Mouse (Mus musculus): ENCODE data around the gene Plekhj1.
A peak's percentile ranks its signal among the peaks of the same experiment; 100 is the strongest.

Gene Plekhj1

DNA sequence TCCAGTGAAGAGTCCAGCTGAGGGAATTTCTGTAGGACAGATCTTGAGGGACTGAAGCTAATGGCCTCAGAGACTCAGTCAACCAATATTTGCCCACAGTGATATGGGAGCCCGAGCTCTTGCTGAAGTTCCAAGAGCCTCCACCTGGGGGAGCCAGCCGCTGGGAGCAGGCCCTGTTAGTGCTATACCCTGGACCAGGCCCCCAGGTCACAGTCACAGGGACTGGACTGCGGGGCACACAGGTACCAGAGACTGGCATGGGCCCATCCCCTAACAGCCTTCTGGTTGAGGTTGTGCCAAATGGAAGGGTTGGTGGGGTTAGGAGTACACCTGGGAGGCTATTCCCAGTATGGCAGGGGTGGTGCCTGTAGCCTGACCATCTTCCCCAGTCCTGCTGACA lies 7.5 kb upstream of the Plekhj1 start:
- DNase-seq (ENCODE audit: low read depth, low spot score) = peak; percentile 74

DNA sequence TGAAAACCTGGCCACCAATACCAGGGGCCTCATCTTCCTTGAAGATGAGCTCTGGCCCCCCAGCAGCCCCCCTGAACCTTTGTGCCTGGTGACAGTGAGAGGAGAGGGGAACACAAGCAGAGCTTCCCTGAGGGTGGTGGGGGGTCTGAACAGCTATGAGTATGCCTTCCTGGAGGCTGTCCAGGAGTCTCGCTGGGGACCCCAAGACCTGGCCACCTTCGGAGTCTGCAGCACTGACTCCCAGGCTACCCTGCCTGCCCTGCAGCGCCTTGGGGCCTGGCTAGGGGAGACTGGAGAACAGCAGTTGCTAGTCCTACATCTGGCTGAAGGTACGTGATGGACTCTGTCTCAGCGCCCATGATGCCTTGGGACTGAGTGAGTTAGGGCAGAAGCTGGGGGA lies 6.9 kb upstream of the Plekhj1 start:
- DNase-seq (ENCODE audit: low read depth, low spot score) = no peak

- no peak for DNase-seq (ENCODE audit: low read depth, low spot score)
These were observed 6.5 kb upstream of the Plekhj1 start, which contains the start of gene Amh for GRCm38 (mm10) chr10:80804916-80805315. TSS of gene Amh (plus strand) at chr10:80805243.

DNA sequence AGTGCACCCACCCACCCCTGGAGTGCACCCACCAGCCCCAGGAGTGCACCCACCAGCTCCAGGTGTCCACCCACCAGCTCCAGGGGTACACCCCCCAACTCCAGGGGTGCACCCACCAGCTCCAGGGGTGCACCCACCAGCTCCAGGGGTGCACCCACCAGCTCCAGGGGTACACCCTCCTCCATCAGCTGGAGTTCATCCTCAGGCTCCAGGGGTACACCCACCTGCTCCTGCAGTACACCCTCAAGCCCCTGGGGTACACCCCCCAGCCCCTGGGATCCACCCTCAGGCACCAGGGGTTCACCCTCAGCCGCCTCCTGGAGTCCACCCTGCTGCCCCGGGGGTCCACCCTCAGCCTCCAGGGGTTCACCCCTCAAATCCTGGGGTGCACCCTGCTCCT lies 5.9 kb upstream of the Plekhj1 start:
- no peak for DNase-seq (ENCODE audit: low read depth, low spot score)

- no peak for DNase-seq (ENCODE audit: low read depth, low spot score)
These were observed 4.6 kb upstream of the Plekhj1 start for GRCm38 (mm10) chr10:80802996-80803395.

- no peak for DNase-seq (ENCODE audit: low read depth, low spot score)
These were observed 3.9 kb upstream of the Plekhj1 start for GRCm38 (mm10) chr10:80802204-80802912.

DNA sequence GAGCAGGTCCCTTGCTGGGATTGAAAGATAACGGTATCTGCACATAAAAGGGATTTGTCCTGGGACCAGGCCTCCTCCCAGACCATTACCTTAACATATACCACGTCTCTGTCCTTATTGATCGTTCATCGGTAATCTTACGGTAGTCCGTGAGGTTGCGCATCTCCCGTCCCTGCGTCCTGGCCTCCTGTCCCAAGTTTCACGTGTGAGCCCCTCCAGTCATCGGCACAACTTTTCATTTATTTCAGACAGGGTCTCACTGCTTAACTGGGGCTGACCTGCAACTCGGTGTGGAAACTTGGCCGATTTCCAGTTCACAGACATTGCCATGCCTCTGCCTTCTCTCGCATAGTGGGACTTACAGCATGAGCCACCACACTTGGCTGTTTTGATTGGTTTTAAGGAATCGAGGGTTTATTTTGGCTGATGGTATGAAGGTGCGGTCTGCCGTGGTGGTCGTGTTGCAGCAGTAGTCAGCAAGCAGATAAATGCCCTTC lies 692 bp upstream of the Plekhj1 start:
- DNase-seq (ENCODE audit: low read depth, low spot score) = no peak

GRCm38 (mm10) chr10:80797186-80798149 lies 958 bp downstream of the Plekhj1 start:
- no peak for DNase-seq (ENCODE audit: low read depth, low spot score)

DNA sequence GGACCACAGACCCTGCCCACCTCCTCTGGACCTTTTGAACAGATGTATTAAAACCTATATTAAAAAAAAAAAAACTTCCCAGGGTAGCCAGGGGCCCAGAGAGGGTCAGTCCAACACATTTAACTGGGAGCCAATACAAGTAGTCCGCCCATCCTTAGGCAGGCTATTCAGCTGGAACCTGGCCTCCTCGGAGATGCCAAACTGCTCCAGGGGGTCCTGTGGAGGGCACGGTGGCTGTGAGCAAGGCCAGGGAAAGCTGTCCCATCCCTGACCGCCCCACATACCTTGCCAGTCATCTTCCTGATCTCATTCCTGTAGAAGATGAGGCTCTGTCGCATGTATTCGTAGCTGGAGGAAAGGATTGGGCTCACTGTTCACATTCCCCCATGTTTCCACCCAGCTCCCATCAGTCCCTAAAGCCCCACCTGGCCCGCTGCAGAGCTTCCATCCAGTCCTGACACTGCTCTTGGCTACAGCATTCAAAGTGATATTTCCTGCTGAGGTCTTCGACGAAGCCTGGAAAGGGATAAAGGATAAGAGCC lies 2.0 kb downstream of the Plekhj1 start:
- DNase-seq (ENCODE audit: low read depth, low spot score) = no peak

GRCm38 (mm10) chr10:80794750-80795149 lies 3.7 kb downstream of the Plekhj1 start:
- DNase-seq (ENCODE audit: low read depth, low spot score) = no peak

DNA sequence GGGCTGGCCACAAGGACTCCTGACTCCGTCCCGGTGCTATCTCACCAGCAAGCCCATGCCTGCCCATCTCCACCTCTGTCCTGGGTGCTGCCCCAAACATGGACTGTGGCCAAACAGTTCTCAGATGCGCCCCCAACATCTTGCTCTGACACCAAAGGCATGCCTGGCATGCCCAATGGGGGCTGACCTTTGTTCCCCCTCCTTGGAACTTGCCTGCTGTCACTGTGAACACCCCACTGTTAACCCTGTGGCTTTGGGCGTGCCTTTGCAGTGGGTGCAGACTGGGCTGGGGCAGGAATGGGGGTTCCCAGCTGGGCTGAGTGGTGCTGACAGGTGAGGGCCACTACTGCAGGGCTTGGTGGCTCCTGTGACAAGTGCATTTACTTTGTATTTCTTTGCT lies 4.6 kb downstream of the Plekhj1 start:
- no peak for DNase-seq (ENCODE audit: low read depth, low spot score)

DNA sequence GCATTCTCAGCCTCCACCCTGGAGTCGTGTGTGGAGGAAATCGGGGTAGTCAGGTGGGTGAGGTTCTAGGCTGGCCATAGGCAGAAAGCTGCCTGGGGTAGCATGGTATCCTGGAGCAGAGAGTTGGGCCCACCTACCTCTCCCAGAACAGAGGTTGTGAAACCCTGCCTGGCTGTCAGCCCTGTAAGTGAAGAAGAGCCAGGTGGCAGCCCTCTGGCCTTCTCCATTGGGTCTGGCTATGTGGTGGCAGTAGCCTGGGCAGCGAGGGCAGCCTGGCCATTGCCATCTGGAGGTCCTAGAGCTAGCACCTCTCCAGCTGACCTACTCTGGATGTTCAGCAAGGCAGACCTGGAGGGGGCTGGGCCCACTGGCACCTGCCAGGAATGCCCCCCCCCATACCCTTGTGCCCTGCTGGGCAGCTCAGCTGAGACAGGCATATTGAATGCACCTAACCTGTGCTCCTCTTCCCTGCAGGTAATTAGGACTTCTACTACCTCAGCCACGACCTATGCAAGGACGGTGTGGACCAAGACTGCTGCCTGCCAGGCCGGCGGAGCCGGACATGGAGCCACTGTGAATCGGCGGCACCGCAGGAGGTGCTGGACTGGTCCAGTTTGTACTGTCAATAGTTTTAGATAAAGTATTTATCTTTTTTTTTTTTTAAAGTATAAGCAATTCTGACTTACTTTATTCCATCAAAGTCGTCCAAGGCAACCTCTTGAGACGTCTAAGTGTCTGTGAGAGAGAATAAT lies 5.2 kb downstream of the Plekhj1 start:
- no peak for DNase-seq (ENCODE audit: low read depth, low spot score)

DNA sequence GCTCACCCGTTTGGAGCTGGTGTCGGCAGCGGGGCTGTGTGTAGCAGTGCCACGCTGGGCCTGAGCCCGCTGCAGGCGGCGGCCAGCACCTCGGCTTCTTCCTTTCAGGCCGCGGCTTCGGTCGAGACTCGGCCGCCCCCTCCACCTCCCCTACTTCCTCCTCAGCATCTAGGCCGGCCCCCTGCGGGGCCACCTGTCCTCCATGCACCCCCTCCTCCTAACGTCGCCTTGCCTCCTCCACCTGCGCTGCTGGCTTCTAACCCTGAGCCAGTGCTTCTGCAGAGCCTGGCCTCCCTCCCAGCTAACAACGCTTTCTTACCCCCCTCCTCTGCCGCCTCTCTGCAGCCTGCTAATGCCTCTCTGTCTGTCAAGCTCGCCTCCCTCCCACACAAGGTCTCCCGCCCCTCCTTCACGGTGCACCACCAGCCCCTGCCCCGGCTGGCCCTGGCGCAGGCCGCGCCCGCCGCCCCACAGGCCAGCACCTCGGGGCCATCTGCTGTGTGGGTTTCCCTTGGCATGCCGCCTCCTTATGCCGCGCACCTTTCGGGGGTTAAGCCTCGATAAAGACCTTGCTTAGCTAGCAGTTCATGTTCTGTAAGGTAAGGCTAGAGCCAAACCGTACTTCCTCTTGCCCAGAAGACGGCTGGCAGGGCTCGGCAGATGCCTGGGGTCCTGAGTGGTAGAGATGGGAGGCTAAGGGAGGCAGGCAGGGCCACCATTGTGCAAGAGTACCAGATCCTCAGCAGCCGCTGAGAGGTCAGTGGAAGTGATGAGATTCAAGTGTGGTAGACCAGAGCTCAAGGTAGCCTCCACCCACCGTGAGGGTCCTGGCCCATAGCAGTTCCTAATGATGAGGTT lies 6.0 kb downstream of the Plekhj1 start:
- DNase-seq (ENCODE audit: low read depth, low spot score) = peak; percentile 42

DNA sequence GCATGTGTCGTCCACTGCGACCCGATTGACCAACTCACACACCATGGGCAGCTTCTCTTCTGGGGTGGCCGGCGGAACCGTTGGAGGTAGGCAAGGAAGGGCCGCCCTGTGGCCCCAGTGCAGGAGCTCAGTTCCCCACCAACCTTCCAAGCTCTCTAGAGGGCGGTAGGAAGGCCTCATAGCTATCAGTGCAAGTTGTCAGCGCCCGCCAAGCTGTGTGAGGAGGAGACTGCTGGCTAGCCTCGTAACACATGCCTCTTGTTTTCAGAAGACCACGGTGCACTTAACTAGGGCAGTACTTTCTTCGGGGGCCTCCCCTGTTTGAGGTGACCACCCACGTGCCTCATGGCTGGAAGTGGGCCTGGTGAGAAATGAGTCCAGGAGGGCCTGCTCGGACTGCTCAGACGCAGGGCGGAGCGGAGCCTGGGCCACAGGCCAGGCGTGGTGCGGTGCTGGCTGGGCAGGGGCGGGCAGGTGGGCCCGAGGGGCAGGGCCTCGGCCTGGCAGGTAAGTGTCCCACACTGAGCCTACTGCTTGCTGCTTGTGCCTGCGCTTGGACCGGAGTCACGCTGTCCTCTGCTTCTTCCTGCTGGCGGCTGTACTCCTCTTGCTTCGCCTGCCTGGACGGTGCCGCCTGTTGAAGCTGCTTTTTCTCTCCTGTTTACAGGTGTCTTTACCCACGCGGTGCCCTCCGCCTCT lies 6.8 kb downstream of the Plekhj1 start:
- peak; percentile 42 for DNase-seq (ENCODE audit: low read depth, low spot score)

DNA sequence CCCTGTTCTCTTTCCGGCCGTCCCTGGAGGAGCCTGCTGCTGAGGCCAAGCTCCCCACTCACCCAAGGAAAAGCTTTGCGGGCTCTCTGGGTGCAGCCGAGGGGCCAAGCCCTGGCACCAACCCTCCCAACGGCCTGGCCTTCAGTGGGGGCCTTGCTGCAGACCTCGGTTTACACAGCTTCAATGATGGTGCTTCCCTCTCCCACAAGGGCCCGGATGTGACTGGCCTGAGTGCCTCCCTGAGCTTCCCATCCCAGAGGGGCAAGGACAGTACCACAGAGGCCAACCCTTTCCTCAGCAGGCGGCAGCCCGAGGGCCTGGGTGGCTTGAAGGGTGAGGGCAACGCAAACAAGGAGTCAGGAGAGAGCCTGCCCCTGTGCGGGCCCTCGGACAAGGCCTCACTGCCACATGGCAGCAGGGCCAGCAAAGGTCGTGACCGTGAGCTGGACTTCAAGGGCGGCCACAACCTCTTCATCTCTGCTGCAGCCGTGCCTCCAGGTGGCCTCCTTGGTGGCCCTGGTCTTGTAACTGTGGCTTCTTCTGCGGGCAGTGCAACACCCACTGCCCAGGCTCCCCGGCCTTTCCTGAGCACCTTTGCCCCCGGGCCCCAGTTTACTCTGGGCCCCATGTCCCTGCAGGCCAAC lies 7.5 kb downstream of the Plekhj1 start:
- no peak for DNase-seq (ENCODE audit: low read depth, low spot score)

- no peak for DNase-seq (ENCODE audit: low read depth, low spot score)
These were observed 10.9 kb downstream of the Plekhj1 start for GRCm38 (mm10) chr10:80787517-80787916.

GRCm38 (mm10) chr10:80785963-80786362 lies 12.5 kb downstream of the Plekhj1 start:
- no peak for DNase-seq (ENCODE audit: low read depth, low spot score)

DNA sequence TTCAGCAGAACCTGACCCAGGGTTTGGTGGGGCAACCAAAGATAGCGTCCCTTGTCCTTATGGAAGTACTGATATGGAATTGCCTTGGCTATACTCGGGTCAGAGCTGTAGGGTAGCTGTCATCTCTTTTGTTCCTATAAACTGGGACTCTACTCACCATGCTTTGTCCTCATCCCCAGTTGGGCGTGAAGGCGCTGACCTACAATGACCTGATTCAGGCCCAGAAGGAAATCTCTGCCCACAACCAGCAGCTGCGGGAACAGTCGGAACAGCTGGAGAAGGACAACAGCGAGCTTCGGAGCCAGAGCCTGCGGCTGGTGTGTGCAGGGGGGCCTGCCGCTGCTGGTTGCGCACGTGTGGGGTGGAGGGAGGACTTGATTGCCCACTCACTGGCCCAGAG lies 13.6 kb downstream of the Plekhj1 start:
- no peak for DNase-seq (ENCODE audit: low read depth, low spot score)

- DNase-seq (ENCODE audit: low read depth, low spot score) = no peak
These were observed 14.1 kb downstream of the Plekhj1 start for GRCm38 (mm10) chr10:80784302-80784701.

Data from R1 (cell line).